Mouse (Mus musculus) urinary bladder, postnatal 14 days (tissue): ENCODE measurements at regions not wholly inside any gene's neighbourhood (a gene's known extent, or its start where the extent isn't known, plus 50 kb on each side); places are given as distances from the start of the nearest gene placed in this dataset.

ENCODE experiments used
- DNase-seq: peaks from one replicate; pipeline ENCODE4 v3.0.0; 2021; ENCODE audit warnings: low spot score

- DNase-seq: no peak
Measured at GRCm38 (mm10) chr14:76753734-76754133, 197.0 kb upstream of the Serp2 start.

- DNase-seq: no peak
Measured at GRCm38 (mm10) chr14:76749178-76749577, 192.5 kb upstream of the Serp2 start.

DNA sequence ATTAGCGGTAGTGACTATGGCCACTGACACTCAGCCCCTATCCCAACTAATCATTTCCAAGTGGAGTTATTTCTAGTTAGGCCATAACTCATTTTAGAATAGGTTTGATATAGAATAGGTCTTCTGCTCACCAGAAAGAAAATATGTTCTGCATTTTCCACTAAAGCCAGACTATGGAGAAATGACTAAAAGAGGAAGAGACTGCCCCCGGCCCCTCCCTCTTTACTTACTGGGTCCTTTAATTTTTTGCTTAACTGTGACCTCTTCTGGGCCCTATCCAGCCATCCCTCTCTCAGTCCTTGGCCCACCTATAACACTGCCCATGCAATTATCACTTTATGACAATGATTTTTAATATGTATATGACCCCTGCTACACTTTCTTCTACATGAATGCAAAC lies 192.0 kb upstream of the Serp2 start:
- no peak for DNase-seq

- no peak for DNase-seq
Measured at GRCm38 (mm10) chr14:76747814-76748213, 191.1 kb upstream of the Serp2 start.

- DNase-seq: no peak
Measured at GRCm38 (mm10) chr14:76746282-76746681, 189.6 kb upstream of the Serp2 start.

GRCm38 (mm10) chr14:76744674-76745433 lies 188.2 kb upstream of the Serp2 start:
- no peak for DNase-seq

DNA sequence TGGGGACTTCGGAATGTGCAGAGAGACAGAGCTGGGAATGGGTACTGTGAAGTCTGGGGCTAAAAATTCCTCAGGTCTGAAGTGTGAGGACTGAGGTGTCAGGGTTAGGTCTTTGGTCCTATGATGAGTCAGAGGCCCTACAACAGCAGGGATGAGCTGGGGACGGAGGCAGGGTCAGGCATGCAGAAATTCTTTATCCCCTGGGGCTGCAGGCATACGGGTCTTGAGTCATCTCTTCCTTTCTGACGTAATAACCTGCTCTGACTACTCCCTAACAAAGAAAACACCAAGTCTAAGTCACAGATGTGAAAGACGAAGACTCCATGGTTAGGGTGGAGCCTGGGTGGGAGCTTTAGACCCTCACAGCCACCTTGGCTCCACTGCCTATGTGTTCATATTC lies 185.6 kb upstream of the Serp2 start:
- no peak for DNase-seq

- DNase-seq: peak; percentile 34
Measured at GRCm38 (mm10) chr14:76739836-76740597, 183.3 kb upstream of the Serp2 start.

DNA sequence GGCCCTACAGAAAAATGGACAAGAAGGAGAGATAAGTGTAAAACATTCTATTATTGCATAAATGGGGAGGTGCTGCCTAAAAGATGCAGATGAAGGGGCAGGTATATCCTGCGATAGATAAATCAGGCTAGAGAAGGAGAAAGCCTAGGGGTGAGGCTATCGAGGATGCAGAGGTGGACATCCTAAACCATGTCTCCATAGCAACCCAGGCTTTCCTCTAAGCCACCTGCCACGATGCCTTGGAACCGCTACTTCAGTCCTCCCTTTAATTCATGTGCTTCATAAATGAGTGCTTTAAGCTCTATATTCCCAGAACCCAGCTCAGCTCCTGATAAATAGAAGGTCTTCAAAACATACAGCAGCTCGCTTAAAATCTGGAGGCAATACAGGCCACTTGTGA lies 179.3 kb upstream of the Serp2 start:
- DNase-seq: no peak

- no peak for DNase-seq
Measured at GRCm38 (mm10) chr14:76735107-76735506, 178.4 kb upstream of the Serp2 start.

DNA sequence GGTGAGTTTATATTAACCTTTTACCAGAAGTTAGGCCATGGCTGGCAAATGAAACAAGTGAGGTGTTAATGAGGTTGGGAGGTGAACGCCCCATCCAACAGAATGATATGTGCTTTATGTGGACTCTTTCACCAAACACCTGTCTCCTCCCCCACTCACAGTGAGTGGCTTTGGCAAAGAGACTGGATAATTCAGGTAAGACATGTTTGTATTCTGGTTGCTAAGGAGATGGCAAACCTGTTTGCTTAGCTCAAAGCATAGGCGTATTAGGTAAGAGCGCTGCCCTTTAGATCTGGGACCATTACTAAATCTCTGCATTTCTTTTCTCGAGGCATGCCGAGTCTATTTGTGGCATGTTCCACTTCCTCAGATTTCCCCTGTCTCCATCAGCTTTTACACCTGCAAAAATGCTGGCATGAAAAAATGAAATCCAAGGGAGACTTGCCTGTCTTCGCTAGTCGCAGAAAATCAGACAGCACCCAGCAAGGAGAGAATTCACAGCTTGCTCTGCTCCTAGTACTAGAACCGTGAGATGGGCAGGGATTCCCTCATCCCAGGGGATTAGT lies 176.7 kb upstream of the Serp2 start:
- DNase-seq: peak; percentile 26

DNA sequence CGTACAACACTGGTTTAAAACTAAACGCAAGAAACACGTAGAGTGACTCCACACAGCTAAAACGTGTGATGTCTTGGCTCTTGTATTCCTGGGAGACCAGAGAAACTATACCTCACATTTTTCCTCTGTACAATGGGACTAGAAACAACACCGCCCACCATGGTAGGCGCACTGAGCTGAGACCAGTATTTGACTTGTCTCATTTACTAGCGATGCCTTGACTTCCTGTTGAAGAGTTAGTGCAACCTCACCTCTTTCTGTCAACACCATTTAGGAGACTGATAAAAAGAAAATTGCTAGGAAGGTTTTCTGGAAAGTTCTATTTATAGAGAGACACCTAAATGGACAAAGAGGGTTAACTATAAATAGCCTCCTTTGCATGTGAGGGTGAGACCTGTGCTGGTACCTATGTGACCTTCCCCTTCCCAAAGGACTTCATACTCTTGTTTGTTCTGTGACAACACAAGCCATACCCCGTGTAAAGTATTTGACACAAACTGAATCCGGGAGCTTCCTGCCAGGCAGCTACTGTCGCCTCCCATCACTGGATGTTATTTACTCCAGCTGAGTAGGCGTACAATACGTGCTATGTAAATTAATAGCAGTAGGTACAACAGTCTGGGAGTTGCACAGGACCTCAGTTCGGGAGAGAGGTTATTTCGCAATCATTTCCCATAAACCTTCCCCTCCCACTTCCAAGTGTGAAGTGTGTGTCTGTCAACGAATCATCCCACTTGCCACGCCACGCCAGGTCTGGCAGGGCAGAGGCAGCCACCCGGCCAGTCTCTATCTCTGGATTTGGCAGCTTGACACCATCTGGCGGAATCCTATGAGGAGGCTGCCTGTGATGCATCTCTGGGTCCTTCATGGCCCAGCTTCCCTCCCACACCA lies 174.7 kb upstream of the Serp2 start:
- DNase-seq: peak; percentile 32

DNA sequence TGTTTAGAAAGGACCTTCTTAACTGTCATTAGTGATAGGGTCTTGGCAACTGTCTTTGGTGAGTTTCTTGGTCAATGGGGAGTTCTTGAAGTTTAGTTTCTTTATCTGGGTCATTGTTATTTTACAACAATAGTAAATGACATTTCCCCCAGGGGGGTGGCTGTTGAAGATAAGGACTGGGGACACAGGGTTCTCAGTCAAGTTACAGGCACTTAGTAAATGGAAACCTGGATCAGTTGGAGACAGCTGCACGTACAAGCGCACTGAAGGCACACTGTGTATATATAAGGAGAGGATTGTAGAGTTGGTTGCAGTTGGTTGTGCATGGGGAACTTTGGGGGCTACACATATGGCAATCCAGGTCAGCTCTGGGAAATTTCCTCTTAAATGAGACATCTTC lies 169.2 kb upstream of the Serp2 start:
- DNase-seq: no peak

GRCm38 (mm10) chr14:76725231-76725630 lies 168.5 kb upstream of the Serp2 start:
- DNase-seq: peak; percentile 54

- no peak for DNase-seq
Measured at GRCm38 (mm10) chr14:76724826-76725225, 168.1 kb upstream of the Serp2 start.

GRCm38 (mm10) chr14:76724395-76724794 lies 167.7 kb upstream of the Serp2 start:
- no peak for DNase-seq

DNA sequence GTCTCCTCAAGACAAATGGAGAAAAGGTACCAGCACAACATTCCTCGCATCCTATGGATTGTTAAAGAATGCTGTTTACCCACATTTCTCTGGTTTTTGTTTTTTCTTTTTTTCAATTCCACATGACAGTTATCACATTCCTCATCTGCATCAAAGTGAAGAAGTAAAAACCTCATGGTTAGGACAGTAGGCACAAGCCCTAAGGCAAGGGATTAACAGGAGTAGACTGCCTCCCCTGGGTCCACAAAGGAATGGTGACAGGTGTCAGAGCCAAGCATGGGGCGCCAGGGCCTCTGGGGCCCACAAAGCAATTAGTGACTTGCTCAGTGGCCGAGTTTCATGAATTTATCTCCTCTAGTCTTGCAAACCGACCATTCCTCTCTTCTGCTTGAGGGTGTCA lies 166.9 kb upstream of the Serp2 start:
- DNase-seq: no peak

DNA sequence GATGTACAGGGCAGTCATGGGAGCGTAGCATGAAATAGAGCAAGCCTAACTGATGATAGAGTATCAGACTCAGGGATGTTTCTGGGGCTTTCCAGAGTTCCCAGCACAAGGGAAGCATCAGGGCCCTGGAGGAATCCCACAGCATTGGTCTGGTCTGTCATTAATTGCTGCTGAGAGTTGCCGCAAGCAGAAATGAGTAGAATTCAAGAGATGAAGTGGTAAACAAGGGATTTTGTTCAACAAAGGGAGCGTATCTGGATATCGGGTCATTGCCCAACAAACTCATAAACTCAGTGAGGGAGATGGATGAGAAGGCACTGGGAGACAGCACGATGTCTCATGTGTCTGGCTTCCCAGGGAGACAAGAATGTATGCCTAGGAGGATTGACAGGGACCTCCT lies 165.6 kb upstream of the Serp2 start:
- no peak for DNase-seq

DNA sequence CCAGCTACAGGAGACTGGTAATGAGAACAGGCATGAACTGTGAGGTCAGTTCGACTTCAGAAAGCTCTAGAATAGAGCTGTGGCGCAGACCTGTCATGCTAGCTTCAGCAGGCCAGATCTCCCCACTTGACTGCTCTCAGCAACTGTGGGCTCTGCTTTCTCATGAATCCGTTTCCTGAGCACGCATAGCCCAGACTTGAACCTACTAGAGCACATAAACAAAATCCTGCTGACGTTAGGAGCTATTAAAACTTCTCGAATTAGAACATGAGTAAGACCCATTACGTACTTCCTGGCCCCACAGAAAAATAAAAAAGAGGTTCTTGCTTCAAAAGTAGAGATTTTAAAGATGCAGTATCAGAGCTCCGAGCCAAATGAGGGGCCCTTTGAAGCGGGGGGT lies 165.1 kb upstream of the Serp2 start:
- no peak for DNase-seq

- DNase-seq: no peak
Measured at GRCm38 (mm10) chr14:76717081-76717480, 160.4 kb upstream of the Serp2 start.

- DNase-seq: peak; percentile 26
Measured at GRCm38 (mm10) chr14:76714727-76715126, 158.0 kb upstream of the Serp2 start.

DNA sequence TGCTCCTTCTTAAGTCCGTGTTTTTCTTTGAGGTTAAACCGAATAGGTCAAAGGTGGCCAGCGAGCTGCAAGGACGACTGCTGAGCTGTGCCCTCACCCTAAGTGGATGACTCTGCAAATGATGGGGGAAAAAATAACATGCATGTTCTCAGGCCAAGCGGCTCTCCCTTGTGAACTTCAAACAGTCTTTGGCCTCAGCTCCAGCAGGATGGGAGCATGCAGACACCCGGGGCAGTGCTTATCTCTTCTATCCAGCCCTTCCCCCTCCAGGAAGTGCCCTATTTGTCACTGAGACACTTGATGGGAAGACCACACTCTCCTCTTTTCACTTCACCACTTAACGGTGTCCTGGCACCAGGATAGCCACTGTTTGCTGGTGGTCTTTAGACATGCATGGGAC lies 157.3 kb upstream of the Serp2 start:
- DNase-seq: no peak
